Mouse (Mus musculus) cerebellum, adult 2 months (tissue): ENCODE data around the gene Wwc2. TPM values are rescaled to one million over a fixed set of nuclear protein-coding genes. Genes with fewer than 3 reads are reported as not detected.

Source experiments
- DNase-seq, 2 experiments: peaks; one replicate each; pipeline ENCODE4 v3.0.0; 2021
- H3K27ac ChIP-seq: fragments of 200-500 bp; 2 replicates; pipeline ENCODE4 v1.5.1; 2012; ENCODE audit warnings: low read length, control low read depth, inconsistent platforms; ENCODE audit not compliant: insufficient read depth
- H3K27me3 ChIP-seq: fragments of 200-500 bp; 2 replicates; pipeline ENCODE4 v1.6.1; 2012; ENCODE audit warnings: inconsistent platforms, mild to moderate bottlenecking, low read length, moderate library complexity; ENCODE audit not compliant: control insufficient read depth, insufficient read depth
- H3K4me1 ChIP-seq: fragments of 200-500 bp; 2 replicates; pipeline ENCODE4 v1.6.1; 2011; ENCODE audit warnings: low read length; ENCODE audit not compliant: control insufficient read depth, insufficient read depth
- H3K4me3 ChIP-seq: fragments of 200-500 bp; replicated peaks from 2 replicates; pipeline ENCODE3; 2011; ENCODE audit warnings: mild to moderate bottlenecking, low read depth, low read length, control low read depth; ENCODE audit not compliant: insufficient read depth
- CTCF ChIP-seq: fragments of 200-500 bp; IDR thresholded peaks from 2 replicates; pipeline ENCODE4 v1.5.1; 2011; ENCODE audit warnings: low read depth, mild to moderate bottlenecking, control low read depth, low read length, moderate library complexity, borderline replicate concordance; ENCODE audit not compliant: insufficient read depth
- POLR2A ChIP-seq: fragments of 200-500 bp; IDR thresholded peaks from 2 replicates; pipeline ENCODE4 v1.6.1; 2011; ENCODE audit warnings: low read length, control low read depth, borderline replicate concordance; ENCODE audit not compliant: insufficient read depth
- WGBS: fragments of 180-500 bp; shearing (Covaris S2); methylation state at CpG from one replicate; pipeline ENCODE4 v1.1.7; 2018; 5-methylcytosine and 5-hydroxymethylcytosine counted together
- polyA plus RNA-seq: library from polyadenylated mRNA; depleted of rRNA; stranded (reverse); fragments of >200 nt; gene quantifications from 2 replicates; pipeline ENCODE4 v1.2.3, GENCODE M21; 2012

Gene Wwc2
- polyA plus RNA-seq, 1 experiment: 6.3 TPM

- Histone ChIP-seq H3K27me3 (no peaks in the 10 kb centered on the region), H3K4me3 (no peak overlapping the region), H3K27ac (no peak overlapping the region), H3K4me1 (no peaks in the 10 kb centered on the region)
- 87% methylated on average over 6 of the region's 6 CpGs for WGBS
- TF ChIP-seq POLR2A (no peak), CTCF (no peak)
- DNase-seq: no peak
Measured at GRCm38 (mm10) chr8:48014386-48014785, 23.7 kb upstream of the Wwc2 start.

GRCm38 (mm10) chr8:48013281-48013680, 22.6 kb upstream of the Wwc2 start:
- Histone ChIP-seq H3K27ac (no peak overlapping the region), H3K4me1 (no peaks in the 10 kb centered on the region), H3K27me3 (no peaks in the 10 kb centered on the region), H3K4me3 (no peak overlapping the region)
- no peak for DNase-seq
- TF ChIP-seq CTCF: no peak
- no peak for TF ChIP-seq POLR2A
- WGBS: 90% methylated on average over 9 of the region's 9 CpGs

GRCm38 (mm10) chr8:48011871-48012270, 21.1 kb upstream of the Wwc2 start:
- DNase-seq: no peak
- Histone ChIP-seq H3K4me1 (no peaks in the 10 kb centered on the region), H3K27me3 (no peaks in the 10 kb centered on the region), H3K27ac (no peak overlapping the region), H3K4me3 (no peak overlapping the region)
- TF ChIP-seq CTCF (no peak), POLR2A (no peak)
- 69% methylated on average over 10 of the region's 10 CpGs for WGBS

- no peak overlapping the region for H3K27ac ChIP-seq
- no peak for DNase-seq
- TF ChIP-seq POLR2A: no peak
- no peak for TF ChIP-seq CTCF
- no peaks in the 10 kb centered on the region for H3K4me1 ChIP-seq
- 82% methylated on average over 14 of the region's 14 CpGs for WGBS
- no peaks in the 10 kb centered on the region for H3K27me3 ChIP-seq
- H3K4me3 ChIP-seq: no peak overlapping the region
Measured at GRCm38 (mm10) chr8:48010977-48011376, 20.3 kb upstream of the Wwc2 start.

GRCm38 (mm10) chr8:48009399-48009798, 18.7 kb upstream of the Wwc2 start:
- TF ChIP-seq POLR2A (no peak), CTCF (no peak)
- 90% methylated on average over 15 of the region's 15 CpGs for WGBS
- H3K4me1 ChIP-seq: no peaks in the 10 kb centered on the region
- no peak overlapping the region for H3K4me3 ChIP-seq
- DNase-seq: no peak
- no peaks in the 10 kb centered on the region for H3K27me3 ChIP-seq
- no peak overlapping the region for H3K27ac ChIP-seq

DNA sequence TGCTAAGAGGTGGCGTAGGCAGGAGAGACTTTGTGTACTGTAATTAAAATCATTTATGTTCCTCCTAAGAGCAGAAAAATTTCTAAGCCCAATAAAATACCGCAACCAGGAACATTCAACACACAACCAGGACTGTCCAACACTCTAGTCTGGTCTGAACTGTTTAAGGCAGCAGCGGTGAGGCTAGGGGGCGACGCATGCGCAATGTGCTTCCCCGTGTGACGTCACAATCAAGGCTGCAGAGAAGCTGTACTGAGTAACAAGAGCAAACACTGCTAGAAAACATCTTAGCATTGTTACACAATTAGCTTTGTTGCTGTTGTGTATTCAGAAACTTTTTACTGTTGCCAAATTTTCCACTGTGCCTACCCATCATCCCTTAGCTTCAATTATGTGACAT, 18.2 kb upstream of the Wwc2 start:
- DNase-seq: no peak
- 82% methylated on average over 8 of the region's 8 CpGs for WGBS
- Histone ChIP-seq H3K4me3 (no peak overlapping the region), H3K4me1 (no peaks in the 10 kb centered on the region), H3K27me3 (no peaks in the 10 kb centered on the region), H3K27ac (no peak overlapping the region)
- TF ChIP-seq POLR2A (no peak), CTCF (no peak)

- H3K27me3 ChIP-seq: no peaks in the 10 kb centered on the region
- TF ChIP-seq CTCF (no peak), POLR2A (no peak)
- no peak overlapping the region for H3K27ac ChIP-seq
- WGBS: 83% methylated on average over 4 of the region's 4 CpGs
- H3K4me3 ChIP-seq: no peak overlapping the region
- H3K4me1 ChIP-seq: no peaks in the 10 kb centered on the region
- DNase-seq: no peak
Measured at GRCm38 (mm10) chr8:48006869-48007268, 16.1 kb upstream of the Wwc2 start.

DNA sequence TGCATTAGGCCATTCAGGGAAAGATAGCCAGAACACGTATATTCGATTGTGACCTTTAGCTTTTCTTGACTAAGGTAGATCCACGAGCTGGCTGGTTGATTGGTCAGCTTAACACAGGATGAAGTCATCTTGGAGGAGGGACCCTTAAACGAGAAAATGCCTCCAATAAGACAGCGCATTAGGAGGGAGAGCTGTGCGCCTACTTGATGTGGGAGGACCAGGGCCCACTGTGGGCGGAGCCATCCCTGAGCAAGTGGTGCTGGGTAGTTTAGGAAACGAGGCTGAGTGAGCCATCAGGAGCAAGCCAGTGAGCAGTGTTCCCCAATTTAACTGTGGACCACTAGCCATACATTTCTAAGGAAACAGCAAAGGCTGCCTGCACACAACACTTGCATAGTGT, 11.8 kb upstream of the Wwc2 start:
- Histone ChIP-seq H3K27ac (no peak overlapping the region), H3K4me3 (no peak overlapping the region), H3K4me1 (no peaks in the 10 kb centered on the region), H3K27me3 (no peaks in the 10 kb centered on the region)
- TF ChIP-seq CTCF: no peak
- no peak for TF ChIP-seq POLR2A
- no peak for DNase-seq
- WGBS: 89% methylated on average over 8 of the region's 8 CpGs
